Mouse (Mus musculus) limb, embryonic 14.5 days (tissue): ENCODE results near the gene Cps1. TPM values are rescaled to one million over a fixed set of nuclear protein-coding genes. Genes with fewer than 3 reads are reported as not detected.

Experiments
- ATAC-seq: fragments of 200-750 bp; cut with Nextera tagmentation; 2 replicates; pipeline ENCODE4 v1.8.0; 2017; ENCODE audit warnings: low read depth, moderate number of reproducible peaks, moderate TSS enrichment; ENCODE audit not compliant: low FRiP score
- DNase-seq: peaks from one replicate; pipeline ENCODE4 v3.0.0-alpha.2; 2015; ENCODE audit warnings: low spot score
- H3K27ac ChIP-seq: fragments of 300-500 bp; sonication (generic); replicated peaks from 2 replicates; pipeline ENCODE4 v1.5.1; 2014; ENCODE audit warnings: low read depth, mild to moderate bottlenecking, low read length, moderate library complexity, mixed read lengths
- H3K27me3 ChIP-seq: fragments of 300-500 bp; sonication (generic); 2 replicates; pipeline ENCODE4 v1.6.1; 2014; ENCODE audit warnings: low read length, mixed read lengths; ENCODE audit not compliant: control insufficient read depth, insufficient read depth
- H3K36me3 ChIP-seq: fragments of 300-500 bp; sonication (generic); 2 replicates; pipeline ENCODE4 v1.6.1; 2014; ENCODE audit warnings: mild to moderate bottlenecking, low read length, moderate library complexity, mixed read lengths; ENCODE audit not compliant: control insufficient read depth, insufficient read depth
- H3K4me1 ChIP-seq: fragments of 300-500 bp; sonication (generic); 2 replicates; pipeline ENCODE4 v1.6.1; 2014; ENCODE audit warnings: antibody characterized with exemption, low read length, mixed read lengths; ENCODE audit not compliant: control insufficient read depth, insufficient read depth
- H3K4me2 ChIP-seq: fragments of 300-500 bp; sonication (generic); replicated peaks from 2 replicates; pipeline ENCODE4 v1.6.1; 2014; ENCODE audit warnings: low read depth, mild to moderate bottlenecking, low read length, moderate library complexity; ENCODE audit not compliant: severe bottlenecking
- H3K4me3 ChIP-seq: fragments of 300-500 bp; sonication (generic); replicated peaks from 2 replicates; pipeline ENCODE4 v1.5.1; 2014; ENCODE audit warnings: low read length
- H3K9ac ChIP-seq: fragments of 300-500 bp; sonication (generic); 2 replicates; pipeline ENCODE4 v1.6.1; 2014; ENCODE audit warnings: mild to moderate bottlenecking, low read depth, low read length, moderate library complexity; ENCODE audit not compliant: severe bottlenecking
- H3K9me3 ChIP-seq: fragments of 300-500 bp; sonication (generic); 2 replicates; pipeline ENCODE4 v1.6.1; 2016; ENCODE audit warnings: low read length; ENCODE audit not compliant: control insufficient read depth
- POLR2A ChIP-seq: fragments of 200-500 bp; IDR thresholded peaks from 2 replicates; pipeline ENCODE4 v1.8.0; 2012; ENCODE audit warnings: inconsistent platforms, mild to moderate bottlenecking, moderate library complexity, borderline replicate concordance; ENCODE audit not compliant: insufficient read depth, insufficient read length; ENCODE audit errors: extremely low read depth
- WGBS: fragments of 180-500 bp; shearing (Covaris S2); extraction: QIAGEN DNeasy Blood & Tissue Kit; methylation state at CpG from one replicate; pipeline ENCODE4 v1.1.7; 2014; 5-methylcytosine and 5-hydroxymethylcytosine counted together
- polyA plus RNA-seq, 2 experiments: library from polyadenylated mRNA; depleted of rRNA in 1 of 2; stranded (reverse) in 1 of 2; unstranded in 1 of 2; fragments of >200 nt; fragmentation: Nextera tagmentation in 1 of 2; extraction: Ambion mirVana in 1 of 2; gene quantifications; 2 replicates each; pipeline versions ENCODE4 v1.2.1 to v1.2.3; 2012 to 2014

The Cps1 gene
- polyA plus RNA-seq, 2 experiments, result 0.11 to 0.29 TPM

- no peaks in the 10 kb centered on the region for H3K9me3 ChIP-seq
- H3K4me3 ChIP-seq, result no peak overlapping the region
- DNase-seq (no peak), ATAC-seq (no peak)
- WGBS, result 71% methylated on average over 6 of the region's 6 CpGs
- no peak overlapping the region for H3K4me2 ChIP-seq
- H3K9ac ChIP-seq, result no peak overlapping the region
- no peaks in the 10 kb centered on the region for H3K27me3 ChIP-seq
- no peak for TF ChIP-seq POLR2A
- no peak overlapping the region for H3K27ac ChIP-seq
- H3K4me1 ChIP-seq, result peaks cover 4% of the 10 kb centered on the region; the same call in 1 of the 2 replicates
- no peaks in the 10 kb centered on the region for H3K36me3 ChIP-seq
These were observed 60.7 kb downstream of the Cps1 start for GRCm38 (mm10) chr1:67183532-67183931.

GRCm38 (mm10) chr1:67184134-67184533, 61.3 kb downstream of the Cps1 start:
- Histone ChIP-seq H3K4me1 (peaks cover 4% of the 10 kb centered on the region; the same call in 1 of the 2 replicates), H3K9ac (no peak overlapping the region), H3K27ac (no peak overlapping the region), H3K27me3 (no peaks in the 10 kb centered on the region), H3K4me2 (no peak overlapping the region), H3K9me3 (no peaks in the 10 kb centered on the region), H3K4me3 (no peak overlapping the region), H3K36me3 (no peaks in the 10 kb centered on the region)
- no peak for ATAC-seq
- WGBS, result 52% methylated on average over 3 of the region's 3 CpGs
- no peak for DNase-seq
- no peak for TF ChIP-seq POLR2A

DNA sequence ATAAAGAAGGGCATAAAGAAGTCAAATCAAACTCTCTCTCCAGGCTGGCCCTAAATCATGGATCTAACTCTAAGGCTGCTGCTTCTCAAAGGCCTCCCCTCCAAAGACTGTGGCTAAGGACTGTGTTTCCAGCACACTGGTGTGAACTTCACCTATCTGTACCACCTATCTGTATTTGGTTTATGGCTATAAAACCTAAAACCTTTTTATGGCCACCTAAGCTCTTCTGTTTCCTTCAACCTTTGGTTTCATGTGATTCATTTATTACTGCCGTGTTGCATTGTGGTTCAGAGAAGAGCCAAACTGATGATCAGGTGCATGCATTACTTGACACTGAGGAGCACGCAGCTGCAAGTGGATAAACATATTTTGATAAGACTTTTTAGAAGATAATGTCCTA, 74.5 kb downstream of the Cps1 start:
- no peak for TF ChIP-seq POLR2A
- DNase-seq (no peak), ATAC-seq (no peak)
- Histone ChIP-seq H3K36me3 (no peaks in the 10 kb centered on the region), H3K4me2 (no peak overlapping the region), H3K27me3 (no peaks in the 10 kb centered on the region), H3K4me3 (no peak overlapping the region), H3K9me3 (no peaks in the 10 kb centered on the region), H3K4me1 (no peaks in the 10 kb centered on the region), H3K27ac (no peak overlapping the region), H3K9ac (no peak overlapping the region)
- WGBS, result 81% methylated on average over 2 of the region's 2 CpGs

DNA sequence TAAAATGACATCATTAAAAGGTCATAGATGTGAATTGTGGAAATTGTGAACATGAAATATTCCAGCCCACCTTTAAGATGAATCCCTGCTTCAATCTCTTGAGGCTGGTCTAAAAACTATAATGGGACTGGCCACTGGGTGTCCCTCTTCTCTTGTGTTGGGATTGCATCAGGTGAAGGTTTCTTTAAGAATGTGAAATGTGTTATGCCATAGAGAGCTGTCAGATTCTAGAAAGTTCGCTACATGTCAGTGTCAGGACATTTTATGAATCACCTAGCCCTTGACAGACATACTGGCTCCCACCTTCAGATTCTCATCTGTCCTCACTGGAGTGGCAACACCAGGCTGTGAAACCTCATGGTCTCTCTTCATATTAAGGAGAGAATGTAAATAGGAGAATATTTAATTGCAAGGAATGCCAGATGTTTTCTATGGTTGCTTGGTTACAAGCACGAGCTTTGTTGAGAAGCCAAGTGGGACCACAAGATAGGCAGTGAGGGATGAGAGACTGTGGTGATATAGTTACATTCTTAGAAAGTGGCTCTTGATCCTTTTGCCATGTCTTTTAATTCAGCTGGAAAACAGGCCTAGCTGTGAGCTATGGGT, 95.6 kb downstream of the Cps1 start:
- 35% methylated on average over 2 of the region's 2 CpGs for WGBS
- Histone ChIP-seq H3K9ac (no peak overlapping the region), H3K4me3 (no peak overlapping the region), H3K9me3 (no peaks in the 10 kb centered on the region), H3K36me3 (no peaks in the 10 kb centered on the region), H3K27ac (no peak overlapping the region), H3K4me2 (no peak overlapping the region), H3K27me3 (no peaks in the 10 kb centered on the region), H3K4me1 (no peaks in the 10 kb centered on the region)
- no peak for TF ChIP-seq POLR2A
- DNase-seq (no peak), ATAC-seq (no peak)

- Histone ChIP-seq H3K27ac (no peak overlapping the region), H3K4me1 (no peaks in the 10 kb centered on the region), H3K9ac (no peak overlapping the region), H3K4me2 (no peak overlapping the region), H3K4me3 (no peak overlapping the region), H3K9me3 (no peaks in the 10 kb centered on the region), H3K36me3 (no peaks in the 10 kb centered on the region), H3K27me3 (no peaks in the 10 kb centered on the region)
- DNase-seq (no peak), ATAC-seq (no peak)
- WGBS, result 83% methylated on average over 7 of the region's 7 CpGs
- TF ChIP-seq POLR2A, result no peak
These were observed 100.8 kb downstream of the Cps1 start for GRCm38 (mm10) chr1:67223666-67224065.

- 46% methylated on average over 2 of the region's 2 CpGs for WGBS
- Histone ChIP-seq H3K36me3 (no peaks in the 10 kb centered on the region), H3K4me3 (no peak overlapping the region), H3K4me2 (no peak overlapping the region), H3K4me1 (no peaks in the 10 kb centered on the region), H3K9ac (no peak overlapping the region), H3K9me3 (no peaks in the 10 kb centered on the region), H3K27me3 (no peaks in the 10 kb centered on the region), H3K27ac (no peak overlapping the region)
- peak; percentile 64 for DNase-seq
- TF ChIP-seq POLR2A, result no peak
- no peak for ATAC-seq
These were observed 112.0 kb downstream of the Cps1 start for GRCm38 (mm10) chr1:67234861-67235260.
